Mouse (Mus musculus) liver, postnatal 0 days (tissue): ENCODE data around the gene Dhcr24.

ENCODE experiments used
- CTCF ChIP-seq: sonication (generic); IDR thresholded peaks from 2 replicates; pipeline ENCODE4 v1.5.1; 2016; ENCODE audit warnings: antibody characterized with exemption, low read depth
- EP300 ChIP-seq: IDR thresholded peaks from 2 replicates; pipeline ENCODE4 v1.6.1; 2016; ENCODE audit warnings: antibody characterized with exemption, low read depth, mild to moderate bottlenecking

DNA sequence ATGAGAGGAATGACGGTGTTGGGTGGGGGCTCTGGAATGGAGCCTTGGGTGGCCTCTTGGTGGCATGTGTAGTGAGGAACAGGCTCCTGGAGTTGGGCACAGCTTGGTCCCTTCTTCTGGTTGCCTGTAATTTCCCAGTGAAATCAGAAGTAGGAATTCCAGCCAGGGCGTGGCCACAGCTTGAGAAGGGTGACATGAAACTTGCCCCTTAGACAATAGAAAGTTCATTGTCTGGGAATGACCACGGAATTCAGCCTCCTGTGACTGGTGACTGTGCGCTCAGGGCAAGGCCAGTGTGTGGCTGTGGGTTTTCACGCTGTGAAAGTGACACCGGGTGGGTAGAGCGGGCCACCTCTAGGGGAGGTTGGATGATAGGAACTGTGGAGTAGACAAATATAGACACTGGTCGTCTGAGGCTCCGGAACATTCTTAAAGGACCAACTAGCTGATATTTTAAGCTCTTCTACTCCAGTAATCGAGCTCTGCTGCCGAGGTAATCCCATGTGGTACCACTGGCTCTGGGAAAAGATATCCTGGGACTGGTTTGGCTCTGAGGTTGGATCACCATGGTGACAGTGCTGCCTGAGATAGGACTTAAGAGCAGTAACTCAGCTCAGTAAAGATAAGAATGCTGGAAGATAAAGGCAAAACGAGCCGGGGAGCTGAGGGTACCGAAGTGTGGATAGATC lies 20.5 kb downstream of the Dhcr24 start:
- TF ChIP-seq CTCF (no peak), EP300 (no peak)
